Mouse (Mus musculus): ENCODE measurements around the gene Celf3. TPM values are rescaled to one million over a fixed set of nuclear protein-coding genes. Genes with fewer than 3 reads are reported as not detected.

The Celf3 gene
- total and polyA plus RNA-seq, 3 experiments = 0.23 to 0.31 TPM; not detected in 1

- TF ChIP-seq CHD2 (IDR thresholded peaks at IDR 0.05; ENCODE audit: low read length) (no peak), KAT2A (conservative IDR thresholded peaks at IDR 0.05; ENCODE audit: low read depth, low read length) (no peak), TBP (IDR thresholded peaks at IDR 0.05; ENCODE audit: low read depth, low read length) (no peak), MYB (IDR thresholded peaks at IDR 0.05; ENCODE audit: low read depth, low read length) (no peak), EP300 (IDR thresholded peaks at IDR 0.05; ENCODE audit: low read depth in 1 of 2, low read length in 2 of 2) (peak in 1 of 2 experiments; percentile 42; a peak in 1 of 4 replicates), SMC3 (IDR thresholded peaks at IDR 0.05; ENCODE audit: low read depth, low read length) (peak; percentile 99), MAZ (IDR thresholded peaks at IDR 0.05; ENCODE audit: low read depth, low read length) (peak; percentile 86; the same call in 1 of the 2 replicates), SIN3A (IDR thresholded peaks at IDR 0.05; ENCODE audit: low read length) (peak; percentile 89), JUND (IDR thresholded peaks at IDR 0.05; ENCODE audit: low read depth, low read length) (no peak; the same call in 1 of the 2 replicates), GABPA (IDR thresholded peaks at IDR 0.05; ENCODE audit: low read depth, low read length) (no peak), USF1 (IDR thresholded peaks at IDR 0.05; ENCODE audit: low read depth, low read length) (no peak), ZKSCAN1 (IDR thresholded peaks at IDR 0.05; ENCODE audit: low read depth, low read length) (no peak), HCFC1 (IDR thresholded peaks at IDR 0.05; ENCODE audit: low read depth, low read length) (peak; percentile 67), CHD1 (IDR thresholded peaks at IDR 0.05; ENCODE audit: low read depth, low read length) (no peak), MAX (IDR thresholded peaks at IDR 0.05; ENCODE audit: low read length) (0 out of 2 replicates have a peak, but pooled peaks have one; percentile 9), BHLHE40 (IDR thresholded peaks at IDR 0.05; ENCODE audit: borderline replicate concordance, low read depth, low read length) (peak; percentile 69), MAFK (IDR thresholded peaks at IDR 0.05; ENCODE audit: borderline replicate concordance, low read depth, low read length) (no peak), CTCF (IDR thresholded peaks at IDR 0.05 in 2 of 3, conservative IDR thresholded peaks at IDR 0.05 in 1 of 3; ENCODE audit: control insufficient read depth in 1 of 3, insufficient read depth in 1 of 3, low read depth in 2 of 3, low read length in 3 of 3, poor library complexity in 1 of 3, severe bottlenecking in 1 of 3) (peak; percentile 80 to 99 (median 95)), NELFE (IDR thresholded peaks at IDR 0.05; ENCODE audit: low read depth, low read length) (no peak), ELF1 (IDR thresholded peaks at IDR 0.05; ENCODE audit: low read depth, low read length) (peak; percentile 20; the same call in 1 of the 2 replicates), POLR2A (IDR thresholded peaks at IDR 0.05; ENCODE audit: control insufficient read depth in 1 of 2, insufficient read depth in 1 of 2, low read depth in 1 of 2, low read length in 2 of 2, poor library complexity in 1 of 2) (no peak), TCF12 (IDR thresholded peaks at IDR 0.05; ENCODE audit: low read depth, low read length) (peak; percentile 37; the same call in 1 of the 2 replicates)
These were observed 21.5 kb upstream of the Celf3 start (continued) for GRCm38 (mm10) chr3:94456529-94457000.

DNA sequence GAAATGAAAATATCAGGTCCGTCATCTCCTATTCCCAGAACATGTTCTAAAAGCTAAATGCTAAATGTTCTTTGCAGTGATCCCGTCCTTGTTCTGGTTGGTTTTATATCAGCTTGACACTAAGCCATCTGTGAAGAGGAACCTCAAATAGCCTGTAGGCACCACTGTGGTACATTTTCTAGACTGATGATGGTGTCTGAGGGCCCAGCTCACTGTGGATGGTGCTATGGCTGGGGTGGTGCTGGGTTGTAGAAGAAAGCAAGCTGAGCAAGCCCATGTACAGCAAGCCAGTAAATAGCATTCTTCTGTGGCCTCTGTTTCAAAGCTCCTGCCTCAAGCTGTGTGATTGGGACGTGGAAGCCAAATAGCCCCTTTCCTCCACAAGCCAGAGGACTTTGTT, 21.0 kb upstream of the Celf3 start:
- peak overlapping the region in 1 of 2 experiments; percentile 36; a peak in 2 of 4 replicates for H3K4me3 ChIP-seq (ENCODE audit: control insufficient read depth in 1 of 2, insufficient read depth in 1 of 2, low read depth in 2 of 2, low read length in 2 of 2)
- H3K27ac ChIP-seq (ENCODE audit: control insufficient read depth, low read depth, low read length) = no peak overlapping the region
- no peak overlapping the region for H3K9ac ChIP-seq (ENCODE audit: control insufficient read depth, low read depth, low read length, poor library complexity, severe bottlenecking)
- TF ChIP-seq ZNF384 (IDR thresholded peaks at IDR 0.05; ENCODE audit: low read depth, low read length) (no peak), UBTF (IDR thresholded peaks at IDR 0.05; ENCODE audit: borderline replicate concordance, insufficient read depth, low read depth, low read length) (no peak), CHD1 (IDR thresholded peaks at IDR 0.05; ENCODE audit: low read depth, low read length) (no peak), MAZ (IDR thresholded peaks at IDR 0.05; ENCODE audit: low read depth, low read length) (no peak), GABPA (IDR thresholded peaks at IDR 0.05; ENCODE audit: low read depth, low read length) (no peak), MEF2A (IDR thresholded peaks at IDR 0.05; ENCODE audit: extremely low read depth, insufficient replicate concordance, low read depth, low read length, poor library complexity, severe bottlenecking) (no peak)
- H3K9me3 ChIP-seq (replicated peaks; ENCODE audit: insufficient read depth, low read length) = no peaks in the 10 kb centered on the region
- 0 out of 4 replicates have a peak, but pooled peaks cover 0 to 2% of the 10 kb centered on the region in 2 experiments for H3K4me1 ChIP-seq (ENCODE audit: control insufficient read depth in 1 of 2, insufficient read depth in 2 of 2, low read length in 2 of 2)
- no peaks in the 10 kb centered on the region for H3K27me3 ChIP-seq (ENCODE audit: control insufficient read depth in 1 of 2, insufficient read depth in 2 of 2, low read length in 2 of 2)
- peaks cover 0 to 3% of the 10 kb centered on the region in 2 experiments; a peak in 1 of 4 replicates for H3K36me3 ChIP-seq (ENCODE audit: control insufficient read depth in 1 of 2, insufficient read depth in 2 of 2, low read length in 2 of 2)
- no peak for DNase-seq (ENCODE audit: low read depth, low spot score)
- no peaks in the 10 kb centered on the region for H3K79me2 ChIP-seq (ENCODE audit: control insufficient read depth, insufficient read depth, low read length, poor library complexity)

Measured in MEL (cell line).